Mouse (Mus musculus) ES-E14 (cell line): ENCODE measurements around the gene Ank3. TPM values are rescaled to one million over a fixed set of nuclear protein-coding genes. Genes with fewer than 3 reads are reported as not detected.

Experiments used
- DNase-seq: peaks from one replicate; pipeline ENCODE4 v3.0.0-alpha.2; 2013; ENCODE audit warnings: low read depth, low spot score
- H3K27ac ChIP-seq: 2 replicates; pipeline ENCODE4 v1.5.1; 2012; ENCODE audit warnings: low read depth, mild to moderate bottlenecking, low read length, moderate library complexity, mixed read lengths; ENCODE audit not compliant: poor library complexity, insufficient read depth, severe bottlenecking
- H3K36me3 ChIP-seq: 2 replicates; pipeline ENCODE4 v1.6.1; 2012; ENCODE audit warnings: mild to moderate bottlenecking, low read length, moderate library complexity, mixed read lengths; ENCODE audit not compliant: control insufficient read depth, poor library complexity, insufficient read depth, severe bottlenecking
- H3K4me1 ChIP-seq, 2 experiments: fragments of 150-350 bp in 1 of 2; sonication (generic) in 1 of 2; 2 replicates each; pipeline ENCODE4 v1.6.1; 2012; ENCODE audit warnings: low read length in 2 of 2, mild to moderate bottlenecking in 1 of 2, mixed read lengths in 1 of 2; ENCODE audit not compliant: control insufficient read depth in 2 of 2, insufficient read depth in 2 of 2, poor library complexity in 1 of 2
- H3K4me3 ChIP-seq, 2 experiments: fragments of 150-350 bp in 1 of 2; sonication (generic) in 1 of 2; 2 replicates each; pipeline ENCODE4 v1.5.1; 2012; ENCODE audit warnings: low read length in 2 of 2, low read depth in 1 of 2, mild to moderate bottlenecking in 1 of 2, mixed read lengths in 1 of 2; ENCODE audit not compliant: insufficient read depth in 1 of 2, poor library complexity in 1 of 2, severe bottlenecking in 1 of 2
- H3K9ac ChIP-seq: 2 replicates; pipeline ENCODE4 v1.6.1; 2012; ENCODE audit warnings: low read depth, mild to moderate bottlenecking, low read length, mixed read lengths; ENCODE audit not compliant: poor library complexity, insufficient read depth, severe bottlenecking
- H3K9me3 ChIP-seq: fragments of 150-350 bp; sonication (generic); 2 replicates; pipeline ENCODE4 v1.6.1; 2012; ENCODE audit warnings: low read depth, mild to moderate bottlenecking, low read length; ENCODE audit not compliant: control insufficient read depth, insufficient read depth
- CHD2 ChIP-seq: IDR thresholded peaks from 2 replicates; pipeline ENCODE4 v1.6.1; 2014; ENCODE audit warnings: mild to moderate bottlenecking, low read depth, low read length, inconsistent platforms
- HCFC1 ChIP-seq: IDR thresholded peaks from 2 replicates; pipeline ENCODE4 v1.6.1; 2012; ENCODE audit warnings: low read length, inconsistent platforms, borderline replicate concordance; ENCODE audit not compliant: insufficient read depth
- MAFK ChIP-seq: IDR thresholded peaks from 2 replicates; pipeline ENCODE4 v1.6.1; 2014; ENCODE audit warnings: mild to moderate bottlenecking, low read depth, low read length, inconsistent platforms; ENCODE audit not compliant: insufficient read depth
- ZC3H11A ChIP-seq: IDR thresholded peaks from 2 replicates; pipeline ENCODE4 v1.6.1; 2012; ENCODE audit warnings: low read depth, mild to moderate bottlenecking, inconsistent platforms, low read length, borderline replicate concordance
- ZNF384 ChIP-seq: IDR thresholded peaks from 2 replicates; pipeline ENCODE4 v1.6.1; 2012; ENCODE audit warnings: low read depth, low read length, inconsistent platforms
- in situ Hi-C, 2 experiments: fragments of 600-800 bp; cut with MboI; formaldehyde crosslinking; loops; one replicate each; pipeline ENCODE4 v1.15.1; 2025; ENCODE audit warnings: low sequenced_read_pairs in 2 of 2, inconsistent platforms in 1 of 2; ENCODE audit not compliant: unreplicated experiment in 2 of 2
- total RNA-seq: library from RNA; depleted of rRNA; stranded (reverse); fragments of 300-350 nt; gene quantifications from 2 replicates; pipeline ENCODE4 v1.2.3, GENCODE M21; 2012

Gene Ank3
- total RNA-seq, 1 experiment, result 6.5 TPM

GRCm38 (mm10) chr10:70063881-70064555 lies 665.4 kb downstream of the Ank3 start:
- in situ Hi-C loops, result no loop called here
- no peak overlapping the region for H3K4me3 ChIP-seq
- no peak overlapping the region for H3K9ac ChIP-seq
- no peak for DNase-seq
- peaks cover 0 to 2% of the 10 kb centered on the region in 2 experiments; a peak in 1 of 4 replicates for H3K4me1 ChIP-seq
- no peaks in the 10 kb centered on the region for H3K36me3 ChIP-seq
- TF ChIP-seq ZC3H11A (no peak), MAFK (no peak), CHD2 (no peak)
- no peaks in the 10 kb centered on the region for H3K9me3 ChIP-seq
- H3K27ac ChIP-seq, result no peak overlapping the region

GRCm38 (mm10) chr10:70065191-70065590 lies 666.6 kb downstream of the Ank3 start:
- TF ChIP-seq ZC3H11A (no peak), ZNF384 (no peak), MAFK (no peak), HCFC1 (no peak)
- Histone ChIP-seq H3K4me1 (peaks cover 0 to 6% of the 10 kb centered on the region in 2 experiments; a peak in 1 of 4 replicates), H3K4me3 (no peak overlapping the region), H3K9ac (no peak overlapping the region), H3K9me3 (no peaks in the 10 kb centered on the region), H3K27ac (no peak overlapping the region), H3K36me3 (no peaks in the 10 kb centered on the region)
- in situ Hi-C loops, result no loop called here
- DNase-seq, result no peak

GRCm38 (mm10) chr10:70066497-70067168 lies 668.1 kb downstream of the Ank3 start:
- DNase-seq, result no peak
- TF ChIP-seq MAFK, result no peak
- TF ChIP-seq HCFC1, result no peak
- TF ChIP-seq CHD2, result no peak
- no peak for TF ChIP-seq ZC3H11A
- TF ChIP-seq ZNF384, result no peak
- H3K9me3 ChIP-seq, result no peaks in the 10 kb centered on the region
- no peak overlapping the region for H3K4me3 ChIP-seq
- no peak overlapping the region for H3K27ac ChIP-seq
- H3K4me1 ChIP-seq, result peaks cover 0 to 5% of the 10 kb centered on the region in 2 experiments; a peak in 1 of 4 replicates
- no peaks in the 10 kb centered on the region for H3K36me3 ChIP-seq
- H3K9ac ChIP-seq, result no peak overlapping the region
- in situ Hi-C loops, result no loop called here

GRCm38 (mm10) chr10:70067169-70068115 lies 668.9 kb downstream of the Ank3 start:
- H3K36me3 ChIP-seq, result no peaks in the 10 kb centered on the region
- no peak overlapping the region for H3K27ac ChIP-seq
- no peak overlapping the region for H3K9ac ChIP-seq
- H3K4me1 ChIP-seq, result peaks cover 0 to 5% of the 10 kb centered on the region in 2 experiments; a peak in 1 of 4 replicates
- in situ Hi-C loops, result no loop called here
- no peak overlapping the region for H3K4me3 ChIP-seq
- no peak for DNase-seq
- H3K9me3 ChIP-seq, result no peaks in the 10 kb centered on the region
- TF ChIP-seq ZNF384, result no peak
- no peak for TF ChIP-seq CHD2
